Mouse (Mus musculus) urinary bladder, adult 2 months (tissue): ENCODE results near the gene Per1. TPM values are rescaled to one million over a fixed set of nuclear protein-coding genes. Genes with fewer than 3 reads are reported as not detected.

ENCODE experiments used
- DNase-seq: peaks from one replicate; pipeline ENCODE4 v3.0.0; 2022; ENCODE audit warnings: low spot score
- polyA plus RNA-seq: library from polyadenylated mRNA; depleted of rRNA; stranded (reverse); fragments of >200 nt; gene quantifications from 2 replicates; pipeline ENCODE4 v1.2.3, GENCODE M21; 2012; rRNA removed

Per1 gene
- 26.8 and 28.5 TPM in 2 replicates for polyA plus RNA-seq

GRCm38 (mm10) chr11:69094697-69095429 lies at the start of gene Per1:
TSS of gene Per1 (plus strand) at chr11:69095217.
- peak; percentile 86 for DNase-seq

- DNase-seq: peak; percentile 55
Observed at GRCm38 (mm10) chr11:69045531-69046394, 49.3 kb upstream of the Per1 start, which contains the start of gene Aurkb. TSS of gene Aurkb (plus strand) at chr11:69045647.

- no peak for DNase-seq
Observed at GRCm38 (mm10) chr11:69046395-69046774, 48.6 kb upstream of the Per1 start.

GRCm38 (mm10) chr11:69047592-69047991 lies 47.4 kb upstream of the Per1 start:
- no peak for DNase-seq

- DNase-seq: no peak
Observed at GRCm38 (mm10) chr11:69048151-69048550, 46.9 kb upstream of the Per1 start.

- DNase-seq: no peak
Observed at GRCm38 (mm10) chr11:69050748-69051147, 44.3 kb upstream of the Per1 start.

- no peak for DNase-seq
Observed at GRCm38 (mm10) chr11:69051771-69052170, 43.2 kb upstream of the Per1 start.

GRCm38 (mm10) chr11:69052824-69053421 lies 42.1 kb upstream of the Per1 start:
- no peak for DNase-seq

GRCm38 (mm10) chr11:69053848-69054247 lies 41.2 kb upstream of the Per1 start:
- no peak for DNase-seq

GRCm38 (mm10) chr11:69058265-69058664 lies 36.8 kb upstream of the Per1 start:
- DNase-seq: no peak

GRCm38 (mm10) chr11:69058729-69059356 lies 36.2 kb upstream of the Per1 start:
- DNase-seq: no peak

GRCm38 (mm10) chr11:69059357-69059974 lies 35.6 kb upstream of the Per1 start, which contains the start of gene Borcs6:
TSS of gene Borcs6 (plus strand) at chr11:69059717.
- peak; percentile 87 for DNase-seq

- DNase-seq: no peak
Observed at GRCm38 (mm10) chr11:69059975-69060411, 35.0 kb upstream of the Per1 start.

- peak; percentile 48 for DNase-seq
Observed at GRCm38 (mm10) chr11:69060448-69061254, 34.4 kb upstream of the Per1 start.

- no peak for DNase-seq
Observed at GRCm38 (mm10) chr11:69061255-69061912, 33.6 kb upstream of the Per1 start.

- peak; percentile 57 for DNase-seq
Observed at GRCm38 (mm10) chr11:69062194-69062760, 32.7 kb upstream of the Per1 start.

GRCm38 (mm10) chr11:69062761-69063224 lies 32.2 kb upstream of the Per1 start:
- peak; percentile 99 for DNase-seq

GRCm38 (mm10) chr11:69063413-69064201 lies 31.4 kb upstream of the Per1 start:
- peak; percentile 72 for DNase-seq
